Mouse (Mus musculus) thymus, postnatal 0 days (tissue): ENCODE measurements at regions not wholly inside any gene's neighbourhood (a gene's known extent, or its start where the extent isn't known, plus 50 kb on each side); places are given as distances from the start of the nearest gene placed in this dataset.

Source experiments
- DNase-seq: peaks from one replicate; pipeline ENCODE4 v3.0.0-alpha.2; 2015; ENCODE audit warnings: low spot score

DNA sequence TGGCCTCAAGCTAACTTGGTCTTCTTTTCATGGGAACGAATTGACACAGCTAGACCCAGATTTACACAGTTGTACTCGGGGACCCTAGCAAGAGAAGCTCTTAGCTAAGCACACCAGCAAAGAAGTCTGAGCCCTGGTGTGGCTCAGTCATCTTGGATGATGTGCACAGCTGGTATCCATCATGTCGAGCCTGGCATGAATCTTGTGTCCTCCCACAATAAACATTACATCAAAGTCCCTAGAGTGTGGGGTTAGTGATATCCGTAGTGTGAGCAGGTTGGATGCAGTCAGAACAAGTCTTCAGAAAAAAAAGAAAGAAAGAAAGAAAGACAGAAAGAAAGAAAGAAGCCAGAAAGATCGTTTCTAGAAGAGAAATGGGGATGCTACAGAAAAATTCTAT lies 52.1 kb upstream of the Hmcn1 start:
- no peak for DNase-seq

DNA sequence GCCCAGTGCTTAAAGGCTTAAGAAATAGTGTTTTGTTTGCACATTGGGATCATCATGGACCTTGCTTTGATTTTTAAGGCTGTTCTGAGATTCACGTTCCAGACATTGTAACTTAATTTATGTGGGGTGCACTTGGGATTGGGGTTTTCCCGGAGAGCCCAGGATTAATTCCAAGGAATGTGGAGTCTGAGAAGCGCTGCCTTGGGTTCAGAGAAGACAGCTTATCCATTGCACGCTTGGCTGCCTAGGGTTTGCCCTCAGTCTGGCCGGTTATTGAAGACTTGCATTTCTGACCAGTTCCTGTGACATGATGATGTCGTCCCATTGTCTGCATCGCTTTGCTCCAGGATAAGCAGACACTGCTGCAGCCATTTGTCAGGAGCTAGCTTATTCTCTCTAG lies 53.4 kb upstream of the Hmcn1 start:
- DNase-seq, result no peak

DNA sequence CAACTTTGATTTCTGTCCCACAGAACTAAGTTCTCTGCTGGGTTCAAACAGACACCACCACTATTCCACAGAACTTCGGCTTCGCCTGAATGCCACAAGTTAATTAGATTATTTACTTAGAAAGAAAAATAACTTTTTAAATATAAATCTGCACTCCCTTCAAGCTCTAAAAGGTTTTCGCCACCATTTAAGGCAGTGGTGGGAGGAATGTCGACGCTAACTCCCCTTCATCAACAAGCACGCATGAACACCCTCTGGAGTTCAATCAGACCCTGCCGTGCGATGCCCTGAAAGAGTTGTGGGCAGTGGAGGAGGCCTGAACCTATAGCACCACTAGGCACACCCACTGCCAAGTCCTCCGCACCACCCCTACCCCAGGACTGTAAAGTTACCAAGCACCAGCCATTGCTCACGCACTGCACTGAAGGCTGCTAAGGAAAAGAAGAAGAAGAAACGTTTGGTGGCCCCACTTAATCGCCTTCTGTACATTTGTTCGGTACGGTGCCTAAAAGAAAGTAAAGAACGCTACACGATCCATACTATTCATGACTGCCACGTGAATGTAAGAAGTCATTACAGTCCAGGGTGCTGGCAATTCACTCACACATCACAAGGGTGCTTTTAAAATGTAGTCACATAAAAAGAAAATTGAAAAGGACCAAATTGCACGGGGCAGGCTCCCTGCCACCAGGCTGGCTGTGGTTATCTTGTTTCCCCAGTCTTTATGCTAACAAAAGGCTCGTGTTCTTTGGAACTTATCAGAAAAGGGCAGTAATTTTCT lies 56.7 kb upstream of the Hmcn1 start:
- DNase-seq, result no peak

DNA sequence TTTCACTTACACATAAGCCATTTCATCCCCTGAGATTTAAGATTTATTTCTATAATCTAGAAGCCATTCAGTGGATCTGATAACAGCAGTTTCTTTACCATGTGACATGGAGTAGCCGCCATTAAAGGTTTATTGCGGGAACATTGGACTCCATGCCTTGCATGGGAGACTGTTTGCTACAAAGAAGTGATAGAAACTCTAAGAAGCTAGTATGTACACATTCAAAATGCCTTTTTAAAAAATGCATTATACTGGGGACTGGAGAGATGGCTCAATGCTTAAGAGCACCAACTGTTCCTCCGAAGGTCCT lies 57.2 kb upstream of the Hmcn1 start:
- DNase-seq, result no peak

DNA sequence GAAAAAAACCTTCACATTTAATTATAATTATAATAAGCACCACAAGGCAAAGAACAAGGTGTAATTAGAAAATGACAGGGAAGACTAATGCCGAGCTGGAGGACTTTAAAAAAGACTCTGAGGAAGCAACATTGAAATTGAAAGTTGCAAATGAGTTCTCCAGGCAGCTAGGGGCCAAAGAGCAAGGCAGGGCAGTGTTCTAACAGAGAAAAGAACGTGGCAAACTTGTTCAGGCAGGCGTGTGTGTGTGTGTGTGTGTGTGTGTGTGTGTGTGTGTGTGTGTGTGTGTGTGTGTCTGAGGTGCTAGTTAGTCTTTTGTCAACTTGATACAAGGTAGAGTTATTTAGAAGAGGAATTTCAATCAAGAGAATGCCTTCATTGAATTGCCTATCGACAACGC lies 60.0 kb upstream of the Hmcn1 start:
- no peak for DNase-seq

DNA sequence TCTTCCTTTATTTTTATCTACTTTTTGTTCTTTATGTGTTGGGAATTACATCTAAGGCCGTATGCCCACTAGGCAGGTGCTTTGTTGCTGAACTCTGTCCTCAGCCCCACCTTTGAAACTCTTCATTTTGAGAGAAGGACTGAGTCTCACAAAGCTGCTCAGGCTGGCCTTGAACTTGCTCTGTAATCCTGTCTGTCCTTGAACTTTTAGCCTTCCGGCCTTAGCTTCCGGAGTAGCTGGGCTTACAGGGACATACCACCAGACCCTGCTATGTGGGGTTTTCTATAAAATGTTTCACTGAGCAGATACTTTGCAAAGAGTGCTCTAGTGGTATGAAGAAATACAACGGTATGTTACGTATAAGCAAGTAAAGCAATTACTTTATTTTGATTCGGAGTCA lies 62.2 kb upstream of the Hmcn1 start:
- no peak for DNase-seq

DNA sequence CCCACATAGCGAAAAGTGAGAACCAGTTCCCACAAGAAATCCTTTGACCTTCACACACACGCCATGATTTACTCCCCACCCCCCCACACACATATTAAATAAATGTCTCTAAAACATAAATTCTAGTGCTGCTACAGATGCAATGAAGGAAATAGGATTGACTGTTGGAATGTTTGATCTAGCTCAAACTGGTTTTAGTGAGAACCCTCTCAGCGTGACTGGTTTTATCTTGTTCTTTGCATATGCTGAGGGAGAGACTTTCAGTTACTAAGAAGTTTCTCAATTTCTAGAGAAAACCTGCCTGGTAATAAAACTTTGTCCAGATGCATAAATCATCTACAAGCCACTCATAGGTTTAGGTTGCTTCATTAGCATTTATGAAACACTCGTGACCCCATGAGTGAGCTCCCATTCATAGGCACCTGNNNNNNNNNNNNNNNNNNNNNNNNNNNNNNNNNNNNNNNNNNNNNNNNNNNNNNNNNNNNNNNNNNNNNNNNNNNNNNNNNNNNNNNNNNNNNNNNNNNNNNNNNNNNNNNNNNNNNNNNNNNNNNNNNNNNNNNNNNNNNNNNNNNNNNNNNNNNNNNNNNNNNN lies 66.4 kb upstream of the Hmcn1 start:
- DNase-seq, result no peak

DNA sequence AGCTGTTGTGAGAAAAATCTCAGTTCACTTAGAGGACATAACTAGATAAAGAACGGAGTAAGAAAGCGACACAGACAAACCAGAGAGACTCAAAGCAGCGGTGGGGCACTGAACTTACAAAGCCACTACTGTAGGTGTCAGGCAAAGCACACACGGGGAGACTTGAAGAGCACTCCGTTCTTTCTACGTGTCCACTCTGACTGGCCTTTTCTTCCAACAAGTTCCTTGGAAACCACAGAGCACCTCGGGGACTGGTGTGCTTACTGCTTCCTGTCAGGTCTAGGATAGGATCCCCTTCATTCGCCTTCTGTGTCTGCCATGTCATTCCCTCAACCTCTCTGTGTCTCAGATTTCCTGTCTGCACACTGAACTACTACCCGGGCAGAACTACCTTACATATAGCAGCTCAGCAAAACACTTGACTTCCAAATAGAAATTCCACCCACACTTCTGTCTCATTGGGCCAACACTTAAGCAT lies 71.9 kb upstream of the Hmcn1 start:
- no peak for DNase-seq

DNA sequence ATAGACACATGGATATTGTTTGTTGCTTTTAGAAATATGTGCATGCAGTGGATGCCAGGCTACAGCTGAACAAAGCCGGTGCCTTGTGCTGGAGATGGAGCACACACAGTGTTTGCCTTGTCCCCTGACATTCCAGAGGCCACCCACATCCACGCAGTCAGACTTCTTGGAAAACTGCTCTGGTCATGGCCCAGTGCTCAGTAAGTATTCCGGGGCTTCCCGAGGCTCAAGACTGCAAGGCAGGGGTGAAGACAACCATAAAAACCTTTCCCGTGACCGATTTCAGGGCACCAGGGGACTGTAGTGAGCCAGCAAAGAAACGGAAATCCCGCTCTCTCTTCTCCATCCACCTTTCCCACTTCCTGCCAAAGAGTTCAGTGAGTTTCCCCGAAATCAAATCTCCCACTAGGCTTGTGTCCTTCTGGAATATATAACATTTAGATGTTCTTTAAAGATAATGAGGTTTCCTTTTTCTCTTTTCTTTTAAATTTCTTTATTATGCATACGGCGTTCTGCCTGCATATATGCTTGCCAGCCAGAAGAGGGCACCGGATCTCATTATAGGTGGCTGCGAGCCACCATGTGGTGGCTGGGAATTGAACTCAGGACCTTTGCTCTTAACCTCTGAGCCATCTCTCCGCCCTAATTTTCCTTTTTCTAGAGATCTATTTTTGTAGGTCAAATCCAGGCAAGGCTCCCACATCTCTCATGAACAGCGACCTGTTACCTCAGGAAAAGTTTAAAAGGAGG lies 73.3 kb upstream of the Hmcn1 start:
- no peak for DNase-seq

DNA sequence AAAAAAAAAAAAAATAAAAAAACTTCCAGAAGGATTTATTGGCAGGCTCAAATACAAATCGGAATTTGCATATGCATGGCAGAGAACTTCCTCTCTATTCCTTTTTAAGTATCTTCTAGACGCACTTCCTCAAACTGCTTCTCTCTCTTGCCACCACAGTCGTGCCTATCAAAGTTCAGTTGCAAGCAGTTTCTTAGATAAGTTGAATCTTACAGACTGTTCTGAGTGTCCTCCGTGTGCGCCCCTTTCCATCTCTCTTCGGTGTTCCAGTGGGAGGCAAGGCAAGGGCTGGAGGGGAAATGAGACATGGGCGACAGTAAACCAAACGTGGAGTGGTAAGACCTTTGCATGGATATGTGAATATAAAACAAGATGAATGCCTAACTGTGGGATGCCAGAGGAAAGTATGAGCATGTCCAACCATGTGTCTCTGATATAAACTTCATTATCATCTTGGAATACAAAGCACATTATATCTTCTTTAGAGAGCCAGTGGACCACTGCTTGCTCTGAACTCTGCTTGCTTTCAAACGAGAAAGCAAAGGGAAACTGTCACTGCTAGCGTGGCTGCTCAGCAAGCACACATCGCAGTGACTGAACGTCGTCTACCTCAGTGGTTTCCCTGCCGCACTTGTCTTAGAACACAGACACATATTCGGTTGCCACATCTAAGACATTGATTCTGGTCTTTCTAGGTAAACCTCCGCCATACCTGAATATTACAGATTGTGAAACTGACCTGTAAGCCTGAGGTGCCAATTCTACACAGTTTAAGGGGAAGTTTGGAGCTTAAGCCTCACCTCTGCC lies 81.5 kb upstream of the Hmcn1 start:
- DNase-seq, result peak; percentile 46

DNA sequence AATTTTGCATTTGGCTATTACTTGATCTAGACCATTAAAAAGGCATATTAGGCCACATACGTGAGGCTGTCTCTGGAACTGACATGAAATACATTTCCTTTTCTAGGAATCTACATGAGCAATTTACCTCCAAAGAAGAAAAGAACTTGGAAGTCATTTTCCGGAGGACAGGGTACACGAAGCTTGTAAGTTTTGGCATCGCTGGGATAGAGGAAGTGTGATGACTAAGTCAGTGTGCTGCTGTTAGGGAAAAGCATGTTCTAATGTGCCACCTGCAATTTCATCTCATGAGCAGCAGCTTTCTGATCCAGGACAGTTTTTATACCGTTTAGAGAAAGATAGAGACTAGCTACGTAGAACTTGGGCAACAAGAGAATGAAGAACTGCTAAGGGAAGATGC lies 82.3 kb upstream of the Hmcn1 start:
- DNase-seq, result no peak

DNA sequence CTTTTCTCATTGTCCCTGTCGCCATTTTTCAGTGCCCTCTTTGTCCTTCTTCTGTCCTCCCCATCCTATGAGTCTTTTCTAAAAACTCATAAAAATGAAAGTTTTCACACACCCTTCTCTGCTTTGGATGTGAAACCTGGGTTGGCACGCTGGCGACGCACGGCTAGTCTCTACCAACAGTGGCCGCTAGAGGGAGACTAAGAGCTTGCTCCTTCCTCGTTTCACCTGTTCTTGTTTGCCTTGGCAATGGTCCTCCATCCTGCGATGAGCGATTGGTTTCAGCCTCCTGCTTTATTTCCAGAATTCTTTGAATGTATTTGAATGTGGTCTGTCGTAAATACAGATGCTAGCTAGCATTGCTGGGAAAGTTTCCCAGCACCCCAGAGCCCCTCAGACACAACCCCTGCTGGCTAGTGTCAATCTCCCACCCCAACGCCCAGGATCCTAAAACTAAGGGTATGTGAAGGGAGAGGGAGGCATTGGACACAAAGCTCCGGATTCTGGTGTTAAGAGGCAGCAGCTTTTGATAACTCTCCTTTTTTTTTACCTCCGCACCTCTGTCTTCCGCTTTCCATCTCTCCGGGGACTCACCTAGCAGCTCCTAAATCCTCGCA lies 85.8 kb upstream of the Hmcn1 start:
- DNase-seq, result peak; percentile 74

DNA sequence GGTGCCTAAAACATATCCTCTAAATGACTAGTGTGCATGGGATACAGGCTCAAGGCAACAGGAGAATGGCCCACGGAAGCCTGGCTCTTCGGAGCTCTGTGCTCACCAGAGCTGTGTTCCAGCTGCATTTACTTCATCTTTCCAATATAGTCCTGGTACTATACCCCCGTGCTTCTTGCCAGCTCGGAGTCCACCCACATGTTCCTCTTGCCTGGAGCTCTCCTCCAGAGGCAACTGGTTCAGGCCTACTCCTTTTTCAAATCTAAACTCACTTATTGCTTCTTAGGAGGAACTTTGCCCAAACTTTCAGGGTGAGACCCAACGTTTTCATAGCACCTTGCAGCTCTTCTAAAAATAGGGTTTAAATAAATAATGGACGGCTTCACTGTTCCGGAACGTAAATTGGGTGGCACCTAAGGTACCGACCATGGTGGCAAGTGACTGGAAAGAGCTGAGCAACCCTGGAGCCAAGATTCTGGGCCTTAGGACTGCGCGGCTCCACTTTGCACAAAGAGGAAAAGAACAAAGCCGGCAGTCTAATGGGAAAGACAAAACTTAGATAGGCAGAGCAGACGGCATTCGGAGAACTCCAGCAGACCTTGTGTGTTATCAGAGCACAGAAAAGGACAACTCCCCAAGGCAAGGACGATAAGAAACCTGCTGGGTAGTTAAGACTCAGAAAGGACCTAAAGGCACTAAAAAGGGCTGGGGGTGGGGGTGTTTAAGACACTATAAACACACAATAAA lies 86.6 kb upstream of the Hmcn1 start:
- DNase-seq, result no peak

DNA sequence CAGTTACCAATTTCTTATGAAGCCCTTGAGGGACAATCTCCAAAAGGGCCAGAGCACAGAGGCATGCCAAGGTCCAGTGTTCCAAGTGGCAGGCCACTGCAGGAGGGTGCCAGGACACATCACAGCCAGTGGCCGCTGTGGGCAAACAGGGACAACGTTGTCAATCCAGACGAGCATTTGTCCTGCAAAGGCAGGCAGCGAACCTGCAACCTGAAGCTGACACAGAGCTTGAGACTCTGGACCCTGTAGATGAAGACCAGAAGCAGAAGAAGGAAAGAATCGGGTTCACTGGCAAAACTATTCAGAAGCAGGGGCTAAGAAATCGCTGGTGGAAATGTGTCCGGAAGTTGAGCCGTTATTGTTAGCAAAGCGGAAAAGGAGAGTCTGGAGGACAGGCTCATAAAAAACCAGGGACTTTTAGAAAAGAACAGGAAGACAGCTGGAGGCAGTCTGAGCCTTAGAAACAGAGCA lies 87.3 kb upstream of the Hmcn1 start:
- DNase-seq, result no peak

DNA sequence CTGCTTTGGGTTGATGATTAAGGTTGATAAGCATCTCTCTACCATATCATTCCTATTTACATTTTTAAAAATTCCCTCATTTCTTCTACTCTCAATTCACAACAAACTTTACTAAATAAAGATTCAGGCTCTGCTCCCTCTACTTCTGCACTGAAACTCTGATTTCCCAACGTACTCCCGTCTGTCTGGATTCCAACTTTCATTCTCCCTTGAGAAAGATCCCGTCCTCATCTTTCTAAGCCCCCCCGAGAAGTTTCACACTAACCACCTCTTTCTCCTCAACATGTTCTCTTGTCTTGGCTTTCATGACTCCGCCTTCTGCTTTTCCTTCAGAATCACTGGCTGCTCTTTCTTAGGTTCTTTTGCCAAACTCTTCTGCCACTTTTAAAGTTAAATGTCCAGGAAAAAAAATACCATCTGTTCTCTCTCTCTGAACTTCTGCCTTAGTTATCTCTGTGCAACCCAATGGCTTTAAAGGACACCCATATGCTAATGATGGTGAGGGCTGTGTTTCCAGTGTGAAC lies 89.3 kb upstream of the Hmcn1 start:
- DNase-seq, result no peak

DNA sequence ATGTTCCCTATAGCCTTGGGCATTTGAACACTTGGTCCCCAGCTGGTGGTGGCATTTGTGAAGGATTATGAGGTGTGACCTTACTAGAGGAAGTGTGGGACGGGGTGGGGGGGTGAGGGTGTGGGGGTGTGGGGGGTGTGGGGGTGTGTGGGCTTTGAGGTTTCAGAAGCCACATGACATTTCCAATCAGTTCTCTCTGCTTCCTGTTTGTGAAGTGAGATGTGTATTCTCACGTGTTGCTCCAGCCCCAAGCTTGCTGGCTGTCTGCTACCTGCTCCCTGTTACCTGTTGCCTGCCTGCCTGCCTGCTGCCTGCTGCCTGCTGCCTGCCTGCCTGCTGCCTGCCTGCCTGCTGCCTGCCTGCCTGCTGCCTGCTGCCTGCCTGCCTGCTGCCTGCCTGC lies 90.6 kb upstream of the Hmcn1 start:
- DNase-seq, result no peak

DNA sequence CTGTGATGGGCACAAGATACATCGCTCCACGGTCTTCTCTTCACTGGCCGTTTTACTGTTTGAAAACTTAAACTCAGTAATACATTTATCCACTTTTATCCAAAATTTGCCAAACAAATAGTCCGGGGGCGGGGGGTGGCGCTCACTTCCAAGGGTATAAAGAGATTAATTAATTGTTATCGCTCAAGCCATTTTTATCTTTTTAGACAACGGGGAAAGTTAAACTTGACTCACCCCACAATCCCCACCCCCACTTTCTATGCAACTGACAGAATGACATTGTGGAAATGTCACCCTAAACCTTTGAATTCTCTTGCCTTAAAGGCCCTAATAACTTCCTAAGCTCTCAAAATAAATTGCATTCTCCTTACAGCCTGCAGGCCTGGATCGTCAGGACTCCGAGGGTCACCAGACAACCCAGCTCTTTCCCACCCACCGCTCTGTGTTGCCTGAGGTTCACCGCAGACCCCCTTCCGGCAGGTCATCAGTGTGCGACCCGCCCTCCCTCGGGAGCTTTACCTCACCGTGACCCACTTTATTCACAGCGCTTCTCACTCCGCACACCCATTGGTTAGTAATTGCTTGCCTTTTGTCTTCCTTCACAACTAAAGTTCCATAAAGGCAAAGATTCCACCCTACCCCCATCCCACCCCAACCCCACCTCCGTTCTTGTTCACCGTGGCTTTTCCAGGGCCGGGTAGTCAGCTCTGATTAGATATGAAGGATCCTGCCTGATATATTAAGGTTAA lies 93.0 kb upstream of the Hmcn1 start:
- DNase-seq, result no peak

DNA sequence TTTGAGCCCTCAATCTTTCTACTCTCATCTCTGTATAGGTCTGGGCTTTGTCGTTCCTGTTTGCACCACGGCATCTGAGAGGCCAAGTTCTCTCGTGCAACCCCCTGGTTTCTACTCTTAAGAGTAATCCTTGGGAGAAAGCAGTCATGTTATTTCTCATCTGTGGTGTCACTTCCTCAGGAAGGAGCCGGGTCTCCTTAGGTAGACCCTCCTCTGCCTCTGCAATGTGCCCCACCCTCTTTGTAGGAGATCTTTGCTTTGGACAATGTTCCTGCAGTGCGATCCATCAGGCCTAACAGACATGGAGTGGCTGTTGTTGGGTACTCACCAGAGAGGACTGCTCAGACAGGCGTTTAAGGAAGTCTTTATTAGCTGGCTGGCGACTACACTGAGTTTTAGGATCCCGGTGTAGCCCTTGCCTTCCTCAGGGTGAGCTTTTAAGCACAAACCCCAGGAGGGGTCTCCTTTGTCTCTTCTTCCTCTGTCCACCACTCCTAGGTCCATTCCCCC lies 94.0 kb upstream of the Hmcn1 start:
- no peak for DNase-seq

DNA sequence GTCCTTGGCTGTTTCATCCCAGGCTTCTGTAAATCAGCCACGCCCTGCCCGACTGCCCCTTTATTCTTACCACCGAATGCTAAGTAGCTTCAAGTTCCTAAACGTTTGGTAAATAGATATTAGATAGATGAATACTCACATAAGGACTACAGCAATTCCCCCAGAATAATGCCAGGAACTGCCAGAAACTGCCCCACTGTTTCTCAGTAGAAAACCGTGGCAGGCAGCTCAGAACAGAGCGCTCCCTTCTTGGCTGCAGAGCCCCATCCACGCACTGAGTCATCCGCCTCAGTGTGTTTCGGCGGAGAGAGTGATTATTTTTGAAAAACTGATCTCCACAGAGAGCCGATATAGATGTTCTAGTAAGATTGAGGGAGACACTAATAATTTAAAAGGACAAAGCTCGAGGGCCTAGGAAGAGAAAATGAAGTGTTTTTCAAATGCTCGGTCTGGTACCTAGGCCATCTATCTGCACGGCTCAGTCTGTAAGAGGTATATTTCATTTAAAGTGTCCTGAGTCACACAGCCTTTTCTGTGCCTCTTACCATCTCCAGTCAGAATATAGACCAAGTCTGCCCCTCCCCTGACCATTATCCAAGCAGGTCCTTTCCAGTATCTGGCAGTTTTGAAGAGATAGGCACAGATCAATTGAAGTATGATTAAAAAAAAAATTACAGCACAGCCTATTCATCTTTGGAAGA lies 94.4 kb upstream of the Gm47985 start:
- DNase-seq, result no peak
